Comparison of ENCODE assay signal across 8 mouse cellular contexts in the genomic region with DNA sequence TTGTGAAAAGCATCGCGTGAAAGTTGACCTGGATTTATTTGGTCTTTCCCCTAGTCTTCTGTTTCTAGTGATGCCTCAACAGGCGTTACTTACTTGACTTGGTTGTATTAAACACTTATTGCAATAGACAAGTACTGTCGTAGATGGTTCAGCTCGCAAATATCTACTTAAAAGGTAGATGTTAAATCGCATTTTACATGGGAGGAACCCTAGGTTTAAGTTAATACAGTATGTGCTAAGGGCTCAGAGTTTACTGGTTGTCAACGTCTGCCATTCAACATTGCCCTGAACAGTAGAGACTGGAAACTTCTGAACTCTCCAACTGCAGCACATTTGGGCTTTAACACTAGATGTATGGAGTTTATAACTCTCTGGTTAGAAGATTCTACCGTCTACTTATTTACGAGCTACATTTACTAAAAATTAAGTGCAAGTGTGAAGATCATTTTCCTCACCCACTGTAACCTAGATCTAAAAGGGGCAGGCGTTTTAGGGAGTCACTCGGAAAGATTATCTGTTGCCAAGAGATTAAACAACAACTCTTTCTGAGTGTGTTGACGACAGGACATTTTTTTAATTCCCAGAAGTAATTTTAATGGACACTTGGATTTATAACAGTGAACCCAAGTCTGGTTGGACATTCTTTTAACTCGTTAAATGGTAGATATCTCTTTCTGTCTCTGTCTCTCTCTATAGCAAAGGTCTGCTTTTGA. TPM values are rescaled to one million over a fixed set of nuclear protein-coding genes. Genes with fewer than 3 reads are reported as not detected.
DNase-seq lines count a peak whose midpoint lies in the region; ATAC-seq and TF ChIP-seq lines count a peak whose summit lies in the region.

No protein-coding gene starts in this region.

- TF ChIP-seq CTCF in kidney, postnatal 0 days (IDR thresholded peaks at IDR 0.05; ENCODE audit: low read depth) = no peak; the same call in 1 of the 2 replicates
- no peak for TF ChIP-seq CTCF in hindbrain, postnatal 0 days (IDR thresholded peaks at IDR 0.05; ENCODE audit: low read depth)
- TF ChIP-seq CTCF in midbrain, postnatal 0 days (IDR thresholded peaks at IDR 0.05) = no peak

- H3K4me2 ChIP-seq in kidney, postnatal 0 days (ENCODE audit: low read length) = peak overlapping the region; percentile 59
- H3K4me2 ChIP-seq in hindbrain, postnatal 0 days (ENCODE audit: low read depth, low read length) = peak overlapping the region; percentile 65
- peak overlapping the region; percentile 72 for H3K4me2 ChIP-seq in midbrain, postnatal 0 days (ENCODE audit: low read depth, low read length, poor library complexity, severe bottlenecking)

- peak overlapping the region; percentile 78 for H3K9ac ChIP-seq in kidney, postnatal 0 days (ENCODE audit: low read depth, low read length)
- peak overlapping the region; percentile 89 for H3K9ac ChIP-seq in hindbrain, postnatal 0 days (replicated peaks; ENCODE audit: low read length)
- peak overlapping the region; percentile 88 for H3K9ac ChIP-seq in midbrain, postnatal 0 days (replicated peaks; ENCODE audit: low read length, poor library complexity, severe bottlenecking)

- H3K27me3 ChIP-seq in kidney, postnatal 0 days (ENCODE audit: insufficient read depth, low read length) = no peaks in the 10 kb centered on the region
- no peaks in the 10 kb centered on the region for H3K27me3 ChIP-seq in hindbrain, postnatal 0 days (ENCODE audit: insufficient read depth, low read length)
- H3K27me3 ChIP-seq in midbrain, postnatal 0 days (ENCODE audit: insufficient read depth, low read length) = no peaks in the 10 kb centered on the region

- peaks cover 5% of the 10 kb centered on the region; the same call in 1 of the 2 replicates for H3K36me3 ChIP-seq in kidney, postnatal 0 days (ENCODE audit: insufficient read depth, low read length)
- H3K36me3 ChIP-seq in hindbrain, postnatal 0 days (ENCODE audit: insufficient read depth, low read length) = 0 out of 2 replicates have a peak, but pooled peaks cover 5% of the 10 kb centered on the region
- H3K36me3 ChIP-seq in midbrain, postnatal 0 days (ENCODE audit: insufficient read depth, low read length) = no peaks in the 10 kb centered on the region

- H3K27ac ChIP-seq in kidney, postnatal 0 days = peak overlapping the region; percentile 71
- H3K27ac ChIP-seq in hindbrain, postnatal 0 days = peak overlapping the region; percentile 84
- H3K27ac ChIP-seq in midbrain, postnatal 0 days (ENCODE audit: low read depth, low read length) = peak overlapping the region; percentile 78

- ATAC-seq in kidney, postnatal 0 days (replicated peaks; ENCODE audit: low FRiP score, low read depth) = no peak
- ATAC-seq in hindbrain, postnatal 0 days = no peak
- 0 out of 2 replicates have a peak, but pooled peaks have one; percentile 0 for ATAC-seq in midbrain, postnatal 0 days (ENCODE audit: low FRiP score)

- no peaks in the 10 kb centered on the region for H3K9me3 ChIP-seq in kidney, postnatal 0 days (replicated peaks; ENCODE audit: low read length)
- no peaks in the 10 kb centered on the region for H3K9me3 ChIP-seq in hindbrain, postnatal 0 days (ENCODE audit: low read length)
- no peaks in the 10 kb centered on the region for H3K9me3 ChIP-seq in midbrain, postnatal 0 days (ENCODE audit: low read length)

- peaks cover 3% of the 10 kb centered on the region for H3K4me1 ChIP-seq in kidney, postnatal 0 days (replicated peaks; ENCODE audit: insufficient read depth, low read length)
- H3K4me1 ChIP-seq in hindbrain, postnatal 0 days (ENCODE audit: insufficient read depth, low read length) = peaks cover 5% of the 10 kb centered on the region; the same call in 1 of the 2 replicates
- no peaks in the 10 kb centered on the region for H3K4me1 ChIP-seq in midbrain, postnatal 0 days (ENCODE audit: insufficient read depth, low read length)

- H3K4me3 ChIP-seq in kidney, postnatal 0 days (replicated peaks; ENCODE audit: low read depth, low read length) = peak overlapping the region; percentile 78
- peak overlapping the region; percentile 94 for H3K4me3 ChIP-seq in hindbrain, postnatal 0 days (ENCODE audit: low read length)
- peak overlapping the region; percentile 96 for H3K4me3 ChIP-seq in midbrain, postnatal 0 days (ENCODE audit: low read depth, low read length)

- 12% methylated on average over 13 of the region's 13 CpGs for WGBS in kidney, postnatal 0 days
- 21% methylated on average over 13 of the region's 13 CpGs for WGBS in hindbrain, postnatal 0 days
- 20% methylated on average over 13 of the region's 13 CpGs for WGBS in midbrain, postnatal 0 days

- peak; percentile 36 for DNase-seq in kidney, postnatal 0 days (ENCODE audit: low spot score)
- DNase-seq in kidney, adult 18-20 months = no peak
- peak; percentile 10 for DNase-seq in c-Kit-positive CD71-negative TER-119-negative erythroid progenitor cells, embryonic 14.5 days (ENCODE audit: low read depth)
- DNase-seq in hindbrain, postnatal 0 days (ENCODE audit: low spot score) = no peak
- no peak for DNase-seq in midbrain, postnatal 0 days (ENCODE audit: low spot score)
- DNase-seq in layer of hippocampus, adult 9-11 months = no peak
- no peak for DNase-seq in cerebellum, postnatal 14 days
- no peak for DNase-seq in kidney, adult 11 months

RNA-seq across cellular contexts. Expression of gene Trim23, which starts 0.7 kb away (rescaled TPM):
- polyA plus RNA-seq in kidney, postnatal 0 days (2015; fragmentation: Nextera tagmentation; extraction: Ambion mirVana) = 16.6 and 18.1 TPM in 2 replicates
- total RNA-seq in hindbrain, postnatal 0 days (2014; rRNA removed) = 27.5 and 29.7 TPM in 2 replicates
- 28.8 and 30.7 TPM in 2 replicates for polyA plus RNA-seq in hindbrain, postnatal 0 days (2015; fragmentation: Nextera tagmentation; extraction: Ambion mirVana)
- total RNA-seq in midbrain, postnatal 0 days (2014; rRNA removed) = 36.1 and 49.0 TPM in 2 replicates
- 31.7 and 31.8 TPM in 2 replicates for polyA plus RNA-seq in midbrain, postnatal 0 days (2015; fragmentation: Nextera tagmentation; extraction: Ambion mirVana)

RNA-seq across cellular contexts. Expression of gene Trappc13, which starts 1.1 kb away (rescaled TPM):
- 43.5 and 48.1 TPM in 2 replicates for polyA plus RNA-seq in kidney, postnatal 0 days (2015; fragmentation: Nextera tagmentation; extraction: Ambion mirVana)
- total RNA-seq in hindbrain, postnatal 0 days (2014; rRNA removed) = 26.0 and 27.7 TPM in 2 replicates
- polyA plus RNA-seq in hindbrain, postnatal 0 days (2015; fragmentation: Nextera tagmentation; extraction: Ambion mirVana) = 41.9 and 46.6 TPM in 2 replicates
- 35.1 and 41.9 TPM in 2 replicates for total RNA-seq in midbrain, postnatal 0 days (2014; rRNA removed)
- polyA plus RNA-seq in midbrain, postnatal 0 days (2015; fragmentation: Nextera tagmentation; extraction: Ambion mirVana) = 45.1 and 46.2 TPM in 2 replicates

RNA-seq across cellular contexts. Expression of gene Cenpk, which starts 49.1 kb away (rescaled TPM):
- polyA plus RNA-seq in kidney, postnatal 0 days (2015; fragmentation: Nextera tagmentation; extraction: Ambion mirVana) = 45.8 and 49.2 TPM in 2 replicates
- total RNA-seq in hindbrain, postnatal 0 days (2014; rRNA removed) = 2.5 and 3.0 TPM in 2 replicates
- polyA plus RNA-seq in hindbrain, postnatal 0 days (2015; fragmentation: Nextera tagmentation; extraction: Ambion mirVana) = 18.2 and 19.8 TPM in 2 replicates
- 2.8 and 3.6 TPM in 2 replicates for total RNA-seq in midbrain, postnatal 0 days (2014; rRNA removed)
- 8.6 and 9.8 TPM in 2 replicates for polyA plus RNA-seq in midbrain, postnatal 0 days (2015; fragmentation: Nextera tagmentation; extraction: Ambion mirVana)

RNA-seq across cellular contexts. Expression of gene Ppwd1, which starts 49.3 kb away (rescaled TPM):
- 11.9 and 13.6 TPM in 2 replicates for polyA plus RNA-seq in kidney, postnatal 0 days (2015; fragmentation: Nextera tagmentation; extraction: Ambion mirVana)
- total RNA-seq in hindbrain, postnatal 0 days (2014; rRNA removed) = 4.3 and 5.9 TPM in 2 replicates
- 6.3 and 6.9 TPM in 2 replicates for polyA plus RNA-seq in hindbrain, postnatal 0 days (2015; fragmentation: Nextera tagmentation; extraction: Ambion mirVana)
- total RNA-seq in midbrain, postnatal 0 days (2014; rRNA removed) = 5.3 and 5.6 TPM in 2 replicates
- 5.2 and 6.7 TPM in 2 replicates for polyA plus RNA-seq in midbrain, postnatal 0 days (2015; fragmentation: Nextera tagmentation; extraction: Ambion mirVana)

Comparison
In these comparisons a context has a peak if more than half of its experiments do, and no peak if none do; other contexts are left out.
1. DNase-seq: peak in kidney, postnatal 0 days (single experiment) and c-Kit-positive CD71-negative TER-119-negative erythroid progenitor cells, embryonic 14.5 days (single experiment); none in kidney, adult 18-20 months (single experiment), hindbrain, postnatal 0 days (single experiment), midbrain, postnatal 0 days (single experiment), layer of hippocampus, adult 9-11 months (single experiment), cerebellum, postnatal 14 days (0 of 2) and kidney, adult 11 months (single experiment).
2. Peak in every context shown above with its lines, with median percentiles within 50 percentile points of each other: H3K27ac ChIP-seq, H3K4me2 ChIP-seq, H3K4me3 ChIP-seq and H3K9ac ChIP-seq.